21 mouse cellular contexts compared by ENCODE assay signal in genomic region chr8:109497431-109497830, GRCm38 (mm10). TPM values are rescaled to one million over a fixed set of nuclear protein-coding genes. Genes with fewer than 3 reads are reported as not detected.
"Had no signal": no experiment of that assay in that cellular context is flagged by ENCODE, and none has a peak within 500 bp of the region (broad histone marks: within the 10 kb centered on the region; RNA-seq: fewer than 3 reads in every experiment).

No protein-coding gene starts in this region.

- H3K4me3 ChIP-seq: kidney, embryonic 15.5 days; left cerebral cortex, adult 2 months; liver, embryonic 13.5 days; lung, embryonic 15.5 days; midbrain, embryonic 12.5 days; midbrain, embryonic 15.5 days; neural tube, embryonic 13.5 days had no signal

- H3K9ac ChIP-seq: kidney, embryonic 15.5 days; liver, embryonic 13.5 days; lung, embryonic 15.5 days; midbrain, embryonic 12.5 days; midbrain, embryonic 15.5 days; neural tube, embryonic 13.5 days had no signal

- H3K9me3 ChIP-seq: kidney, embryonic 15.5 days; liver, embryonic 13.5 days; lung, embryonic 15.5 days; midbrain, embryonic 12.5 days; midbrain, embryonic 15.5 days; neural tube, embryonic 13.5 days had no signal

- H3K27ac ChIP-seq: kidney, embryonic 15.5 days; left cerebral cortex, adult 2 months; liver, embryonic 13.5 days; lung, embryonic 15.5 days; macrophage; midbrain, embryonic 12.5 days; midbrain, embryonic 15.5 days had no signal

- ATAC-seq: midbrain, embryonic 15.5 days had no signal

- H3K36me3 ChIP-seq: kidney, embryonic 15.5 days; liver, embryonic 13.5 days; lung, embryonic 15.5 days; midbrain, embryonic 12.5 days; midbrain, embryonic 15.5 days; neural tube, embryonic 13.5 days had no signal

- H3K27me3 ChIP-seq: kidney, embryonic 15.5 days; liver, embryonic 13.5 days; lung, embryonic 15.5 days; midbrain, embryonic 12.5 days; midbrain, embryonic 15.5 days; neural tube, embryonic 13.5 days had no signal

- H3K4me2 ChIP-seq: kidney, embryonic 15.5 days; liver, embryonic 13.5 days; lung, embryonic 15.5 days; midbrain, embryonic 12.5 days; midbrain, embryonic 15.5 days; neural tube, embryonic 13.5 days had no signal

- DNase-seq: kidney, adult 2 months; kidney, postnatal 10 days; kidney, postnatal 36 days; layer of hippocampus, postnatal 36 days; liver, embryonic 13.5 days; lung, postnatal 14 days; thymus, adult 18-20 months; thymus, postnatal 14 days; thymus, postnatal 4 days had no signal

- H3K4me1 ChIP-seq: kidney, embryonic 15.5 days; liver, embryonic 13.5 days; midbrain, embryonic 12.5 days; midbrain, embryonic 15.5 days had no signal

RNA-seq across cellular contexts. Expression of gene Pmfbp1, which starts 3.6 kb away (rescaled TPM):
- polyA plus RNA-seq: kidney, adult 2 months; liver, adult 2 months; liver, embryonic 13.5 days; liver, embryonic 16.5 days; lung, embryonic 15.5 days; macrophage; small intestine, adult 2 months; spleen, adult 2 months; stomach, embryonic 16.5 days had no signal
